Mouse (Mus musculus): ENCODE results near the gene Dcun1d3. TPM values are rescaled to one million over a fixed set of nuclear protein-coding genes. Genes with fewer than 3 reads are reported as not detected.

Dcun1d3 gene
- polyA plus RNA-seq, 1 experiment from 2014 or later, result 19.9 TPM

DNA sequence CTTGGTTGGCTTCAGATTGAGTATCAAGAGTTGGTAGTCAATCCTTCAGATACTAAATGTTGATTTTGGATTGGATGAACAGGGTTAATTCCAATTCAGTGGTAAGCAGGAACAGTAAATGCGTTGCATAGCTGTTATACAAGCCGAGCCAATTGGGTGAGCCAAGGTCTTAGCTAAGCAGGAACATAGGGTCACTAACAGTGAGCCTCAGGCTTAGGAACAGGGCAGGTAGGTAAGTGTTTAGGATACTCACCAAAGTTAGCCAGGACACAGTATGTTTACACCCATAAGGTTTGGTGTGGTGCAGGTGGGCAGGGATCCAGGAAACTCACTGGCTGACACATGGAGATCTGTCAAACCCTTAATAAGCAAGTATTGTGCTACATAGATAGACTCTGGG lies 48.7 kb downstream of the Dcun1d3 start:
- no peaks in the 10 kb centered on the region for H3K36me3 ChIP-seq (replicated peaks)
- H3K4me3 ChIP-seq, result no peak overlapping the region
- no peaks in the 10 kb centered on the region for H3K27me3 ChIP-seq (replicated peaks)
- no peak for ATAC-seq (replicated peaks)
- H3K9ac ChIP-seq, result no peak overlapping the region
- H3K4me1 ChIP-seq, result no peaks in the 10 kb centered on the region
- WGBS, result 89% methylated on average over 2 of the region's 2 CpGs
- no peaks in the 10 kb centered on the region for H3K9me3 ChIP-seq
- no peak overlapping the region for H3K4me2 ChIP-seq
- H3K27ac ChIP-seq, result no peak overlapping the region

- WGBS, result 87% methylated on average over 2 of the region's 2 CpGs
- Histone ChIP-seq H3K36me3 (replicated peaks) (no peaks in the 10 kb centered on the region), H3K4me1 (no peaks in the 10 kb centered on the region), H3K27ac (no peak overlapping the region), H3K4me2 (no peak overlapping the region), H3K27me3 (replicated peaks) (no peaks in the 10 kb centered on the region), H3K9ac (no peak overlapping the region), H3K4me3 (no peak overlapping the region), H3K9me3 (no peaks in the 10 kb centered on the region)
- no peak for ATAC-seq (replicated peaks)
Measured at GRCm38 (mm10) chr7:119845541-119845940, 50.6 kb downstream of the Dcun1d3 start.

DNA sequence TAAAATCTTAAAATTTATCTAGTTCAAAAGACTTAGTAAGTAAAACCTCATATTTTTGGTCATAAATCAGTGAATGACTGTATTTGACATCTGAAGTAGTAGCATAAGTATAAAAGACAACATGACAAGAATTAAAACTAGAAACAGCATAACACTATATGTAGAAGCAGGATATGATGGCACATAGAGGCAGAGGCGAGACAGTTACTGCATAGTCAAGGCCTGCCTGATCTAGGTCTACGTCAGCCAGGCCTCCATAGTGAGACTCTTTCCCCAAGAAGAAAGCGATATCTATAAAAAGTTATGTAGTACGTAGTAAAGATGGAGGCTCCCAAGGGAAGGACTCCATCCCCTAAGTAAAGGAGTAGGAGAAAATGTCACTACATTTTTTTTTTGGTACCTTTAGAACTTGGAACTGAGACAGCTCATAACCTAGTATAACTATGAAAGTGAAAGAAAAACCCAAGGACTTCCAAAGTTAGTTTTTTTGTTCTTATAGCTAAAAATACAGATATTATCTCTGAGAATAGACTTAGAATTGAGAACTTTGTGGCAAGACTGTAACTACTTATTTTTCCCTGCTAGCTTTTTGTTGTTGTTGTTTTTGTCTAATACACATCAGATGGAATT lies 54.2 kb downstream of the Dcun1d3 start:
- H3K4me3 ChIP-seq, result no peak overlapping the region
- ATAC-seq (replicated peaks), result no peak
- H3K27me3 ChIP-seq (replicated peaks), result no peaks in the 10 kb centered on the region
- no peak overlapping the region for H3K27ac ChIP-seq
- H3K36me3 ChIP-seq (replicated peaks), result no peaks in the 10 kb centered on the region
- no peaks in the 10 kb centered on the region for H3K9me3 ChIP-seq
- no peaks in the 10 kb centered on the region for H3K4me1 ChIP-seq
- 95% methylated on average over 4 of the region's 4 CpGs for WGBS
- no peak overlapping the region for H3K4me2 ChIP-seq
- no peak overlapping the region for H3K9ac ChIP-seq

DNA sequence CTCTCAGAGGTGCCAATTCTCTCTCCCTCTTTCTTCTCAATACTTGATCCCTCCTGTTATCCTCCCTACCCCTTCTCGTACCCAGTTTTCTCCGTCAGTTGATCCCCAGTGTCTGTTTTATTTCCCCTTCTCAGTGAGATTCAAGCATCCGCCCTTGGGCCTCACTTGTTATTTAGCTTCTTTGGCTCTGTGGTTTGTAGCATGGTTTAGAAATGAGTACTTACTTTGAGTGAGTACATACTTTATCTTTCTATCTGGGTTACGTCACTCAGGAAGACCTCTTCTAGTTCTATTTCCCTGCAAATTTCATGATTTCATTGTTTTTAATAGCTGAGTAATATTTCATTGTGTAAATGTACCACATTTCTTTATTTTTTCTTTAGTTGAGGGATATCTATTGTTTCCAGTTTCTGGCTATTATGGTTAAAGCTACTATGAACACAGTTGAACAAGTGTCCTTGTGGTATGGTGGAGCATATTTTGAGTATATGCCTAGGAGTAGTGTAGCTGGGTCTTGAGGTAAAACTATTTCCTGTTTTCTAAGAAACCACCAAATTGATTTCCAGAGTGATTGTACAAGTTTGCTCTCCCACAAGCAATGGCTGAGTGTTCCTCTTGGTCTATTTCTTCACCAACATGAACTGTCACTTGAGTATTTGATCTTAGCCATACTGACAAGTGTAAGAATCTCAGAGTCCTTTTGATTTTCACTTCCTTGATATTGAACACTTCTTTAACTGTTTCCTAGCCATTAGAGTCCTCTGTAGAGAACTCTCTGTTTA lies 59.9 kb downstream of the Dcun1d3 start:
- Histone ChIP-seq H3K27me3 (replicated peaks) (no peaks in the 10 kb centered on the region), H3K4me1 (no peaks in the 10 kb centered on the region), H3K27ac (no peak overlapping the region), H3K36me3 (replicated peaks) (no peaks in the 10 kb centered on the region), H3K9me3 (no peaks in the 10 kb centered on the region), H3K4me3 (no peak overlapping the region), H3K9ac (no peak overlapping the region), H3K4me2 (no peak overlapping the region)
- ATAC-seq (replicated peaks), result no peak
- WGBS, result 96% methylated on average over 4 of the region's 4 CpGs

DNA sequence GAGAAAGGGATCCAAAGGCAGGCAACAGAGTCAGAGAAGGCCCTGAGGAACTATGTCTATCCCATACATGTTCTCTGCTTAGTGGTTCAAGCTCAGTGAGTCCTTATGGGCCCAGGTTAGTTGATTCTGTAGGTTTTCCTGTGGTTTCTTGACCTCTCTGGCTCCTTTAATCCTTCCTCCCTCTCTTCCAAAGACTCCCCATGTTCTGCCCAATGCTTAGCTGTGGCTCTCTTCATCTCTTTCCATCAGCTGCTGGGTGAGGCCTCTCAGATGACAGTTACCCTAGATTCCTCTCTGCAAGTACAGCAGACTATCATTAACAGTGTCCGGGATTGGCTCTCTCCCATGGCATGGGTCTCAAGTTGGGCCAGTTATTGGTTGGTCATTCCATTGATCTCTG lies 60.7 kb downstream of the Dcun1d3 start:
- Histone ChIP-seq H3K9me3 (no peaks in the 10 kb centered on the region), H3K36me3 (replicated peaks) (no peaks in the 10 kb centered on the region), H3K4me1 (no peaks in the 10 kb centered on the region), H3K27me3 (replicated peaks) (no peaks in the 10 kb centered on the region), H3K27ac (no peak overlapping the region), H3K4me2 (no peak overlapping the region), H3K9ac (no peak overlapping the region), H3K4me3 (no peak overlapping the region)
- WGBS, result 97% methylated on average over 1 of the region's 1 CpGs
- no peak for ATAC-seq (replicated peaks)

- no peaks in the 10 kb centered on the region for H3K4me1 ChIP-seq
- no peak overlapping the region for H3K4me2 ChIP-seq
- H3K36me3 ChIP-seq (replicated peaks), result no peaks in the 10 kb centered on the region
- no peak overlapping the region for H3K27ac ChIP-seq
- no peak overlapping the region for H3K4me3 ChIP-seq
- ATAC-seq (replicated peaks), result no peak
- H3K9ac ChIP-seq, result no peak overlapping the region
- H3K27me3 ChIP-seq (replicated peaks), result no peaks in the 10 kb centered on the region
- H3K9me3 ChIP-seq, result no peaks in the 10 kb centered on the region
- 95% methylated on average over 3 of the region's 3 CpGs for WGBS
Measured at GRCm38 (mm10) chr7:119808723-119809122, 87.4 kb downstream of the Dcun1d3 start.

GRCm38 (mm10) chr7:119807396-119807795 lies 88.7 kb downstream of the Dcun1d3 start:
- ATAC-seq (replicated peaks), result no peak

More at GRCm38 (mm10) chr7:119807396-119807795, 88.7 kb downstream of the Dcun1d3 start:
- H3K27me3 ChIP-seq (replicated peaks), result no peaks in the 10 kb centered on the region
- WGBS, result 92% methylated on average over 5 of the region's 5 CpGs
- H3K27ac ChIP-seq, result no peak overlapping the region
- H3K4me2 ChIP-seq, result no peak overlapping the region
- H3K36me3 ChIP-seq (replicated peaks), result no peaks in the 10 kb centered on the region
- no peak overlapping the region for H3K4me3 ChIP-seq
- H3K4me1 ChIP-seq, result no peaks in the 10 kb centered on the region
- no peak overlapping the region for H3K9ac ChIP-seq
- H3K9me3 ChIP-seq, result no peaks in the 10 kb centered on the region

Other genes with a start within 250 kb of the Dcun1d3 start
- not detected in 2 replicates for gene Acsm4, start 206.3 kb downstream of the Dcun1d3 start, polyA plus RNA-seq (2015; fragmentation: Nextera tagmentation; extraction: Ambion mirVana)
- 88.2 and 90.3 TPM in 2 replicates for gene Thumpd1, start 175.5 kb downstream of the Dcun1d3 start, polyA plus RNA-seq (2015; fragmentation: Nextera tagmentation; extraction: Ambion mirVana)
- not detected in 2 replicates for gene Acsm3, start 135.4 kb downstream of the Dcun1d3 start, polyA plus RNA-seq (2015; fragmentation: Nextera tagmentation; extraction: Ambion mirVana)
- 10.1 and 10.8 TPM in 2 replicates for gene Rexo5, start 102.3 kb downstream of the Dcun1d3 start, polyA plus RNA-seq (2015; fragmentation: Nextera tagmentation; extraction: Ambion mirVana)
- 15.2 and 16.3 TPM in 2 replicates for gene Eri2, start 102.2 kb downstream of the Dcun1d3 start, polyA plus RNA-seq (2015; fragmentation: Nextera tagmentation; extraction: Ambion mirVana)
- 18.0 and 18.6 TPM in 2 replicates for gene Lyrm1, start 437 bp downstream of the Dcun1d3 start, polyA plus RNA-seq (2015; fragmentation: Nextera tagmentation; extraction: Ambion mirVana)
- 0.21 and 0.29 TPM in 2 replicates for gene Dnah3, start 199.0 kb upstream of the Dcun1d3 start, polyA plus RNA-seq (2015; fragmentation: Nextera tagmentation; extraction: Ambion mirVana)
- gene Tmem159, start 206.1 kb upstream of the Dcun1d3 start, polyA plus RNA-seq (2015; fragmentation: Nextera tagmentation; extraction: Ambion mirVana), result 10.6 and 10.8 TPM in 2 replicates
- not detected in 2 replicates for gene Zp2, start 249.0 kb upstream of the Dcun1d3 start, polyA plus RNA-seq (2015; fragmentation: Nextera tagmentation; extraction: Ambion mirVana)